Mouse (Mus musculus) gastrocnemius, postnatal 4 days (tissue): ENCODE data around the gene Wnt3a. TPM values are rescaled to one million over a fixed set of nuclear protein-coding genes. Genes with fewer than 3 reads are reported as not detected.
"Not testable (repeated sequence)": the region's sequence is repeated elsewhere in the genome, so short reads cannot be mapped to it uniquely, and the experiment has no call there.

Experiments
- DNase-seq, 2 experiments: peaks; one replicate each; pipeline ENCODE4 v3.0.0; 2021 to 2022; ENCODE audit warnings: low spot score in 2 of 2, mixed read lengths in 2 of 2
- microRNA-seq: library from miRNA; unstranded; fragments of <30 nt; microRNA quantifications from one replicate; pipeline ENCODE4 v1.2.0, GENCODE M21; 2021
- total RNA-seq, 2 experiments: library from RNA; stranded (reverse); gene quantifications; 2 replicates each; pipeline ENCODE4 v1.2.3; 2021

The Wnt3a gene
- total RNA-seq, 2 experiments from 2014 or later = not detected

GRCm38 (mm10) chr11:59222306-59222705 is 68.2 kb downstream of the Wnt3a start:
- no peak for DNase-seq

DNA sequence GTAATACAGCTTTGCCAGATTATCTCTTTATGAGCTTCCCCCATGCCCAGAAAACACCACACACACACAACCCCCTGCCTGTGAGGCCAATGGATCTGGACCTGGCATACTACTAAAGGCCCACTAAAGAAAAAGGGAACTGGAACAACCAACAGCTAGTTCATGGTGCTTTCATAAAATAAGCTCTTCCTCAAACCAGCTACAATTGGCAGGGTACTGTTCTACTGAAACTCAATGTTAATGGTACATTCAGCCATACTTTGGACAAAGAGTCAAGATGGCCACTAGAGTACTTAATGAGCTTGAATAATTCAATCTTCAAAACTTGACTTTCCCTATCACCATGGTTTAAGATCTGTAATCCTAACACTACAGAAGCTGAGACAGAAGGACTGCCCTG is 68.9 kb downstream of the Wnt3a start:
- DNase-seq = no peak

DNA sequence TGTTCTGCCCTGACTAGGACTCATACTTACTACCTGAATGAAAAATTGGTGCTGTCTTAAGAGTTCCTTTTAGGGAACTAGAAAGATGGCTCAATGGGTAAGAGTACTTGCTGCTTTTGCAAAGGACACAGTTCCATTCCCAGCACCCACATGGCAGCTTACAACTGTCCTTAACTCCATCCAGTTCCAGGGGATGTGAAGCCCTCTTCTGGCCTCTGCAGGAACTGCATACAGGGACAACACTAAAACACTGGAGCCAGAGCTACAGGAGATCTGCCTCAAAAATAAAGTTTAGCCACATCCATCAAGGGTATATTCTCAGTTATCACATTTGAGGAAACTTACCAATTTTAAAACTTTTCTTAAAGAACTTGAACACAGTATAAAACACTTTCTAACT is 71.5 kb downstream of the Wnt3a start:
- DNase-seq = no peak

DNA sequence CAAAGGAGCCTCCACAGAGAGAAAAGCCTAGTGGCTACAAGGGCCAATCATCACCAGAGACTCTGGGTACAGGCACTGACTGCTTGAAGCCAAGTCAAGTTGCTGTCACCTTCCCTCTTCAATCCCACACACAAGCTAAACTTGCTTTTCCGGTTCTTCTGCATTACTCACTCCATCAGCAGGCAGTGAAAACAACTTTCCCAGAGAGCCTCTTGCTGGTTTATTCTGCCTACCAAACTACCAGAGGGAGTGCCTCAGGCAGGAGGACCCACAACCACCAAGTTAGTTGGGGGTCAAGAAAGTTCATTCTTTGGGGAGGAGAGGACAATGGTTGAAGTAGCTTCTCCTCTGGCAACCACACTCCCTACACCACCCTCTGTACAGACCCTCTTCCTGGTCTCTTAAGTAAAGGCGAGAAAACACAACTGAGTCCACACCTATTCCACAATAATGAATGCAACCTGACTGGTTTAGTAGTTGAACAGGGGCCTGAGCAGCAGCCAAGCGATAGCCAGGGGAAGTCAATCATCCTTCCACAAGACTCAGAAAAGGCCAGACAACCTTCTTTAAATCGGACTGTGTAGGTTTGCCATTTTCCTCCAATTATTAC is 72.1 kb downstream of the Wnt3a start:
- DNase-seq = no peak

DNA sequence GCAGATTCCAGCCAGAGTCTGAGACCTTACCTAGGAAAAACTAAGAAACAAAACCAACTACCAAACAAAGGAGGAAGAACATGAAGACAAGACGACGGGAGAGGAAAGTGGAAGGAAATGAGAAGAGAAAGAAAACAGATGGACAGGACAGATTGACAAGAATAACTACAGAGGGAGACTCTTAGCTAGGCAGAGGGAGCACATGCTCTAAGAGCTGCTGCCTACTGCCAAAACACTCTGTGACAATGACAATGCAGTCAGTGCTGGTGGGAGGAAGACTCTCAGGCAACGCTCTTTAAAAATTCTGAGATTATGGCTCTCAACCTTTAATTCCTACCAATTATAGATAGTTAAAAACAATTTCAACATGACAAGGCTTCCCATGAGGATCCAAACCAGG is 73.6 kb downstream of the Wnt3a start:
- DNase-seq = no peak

DNA sequence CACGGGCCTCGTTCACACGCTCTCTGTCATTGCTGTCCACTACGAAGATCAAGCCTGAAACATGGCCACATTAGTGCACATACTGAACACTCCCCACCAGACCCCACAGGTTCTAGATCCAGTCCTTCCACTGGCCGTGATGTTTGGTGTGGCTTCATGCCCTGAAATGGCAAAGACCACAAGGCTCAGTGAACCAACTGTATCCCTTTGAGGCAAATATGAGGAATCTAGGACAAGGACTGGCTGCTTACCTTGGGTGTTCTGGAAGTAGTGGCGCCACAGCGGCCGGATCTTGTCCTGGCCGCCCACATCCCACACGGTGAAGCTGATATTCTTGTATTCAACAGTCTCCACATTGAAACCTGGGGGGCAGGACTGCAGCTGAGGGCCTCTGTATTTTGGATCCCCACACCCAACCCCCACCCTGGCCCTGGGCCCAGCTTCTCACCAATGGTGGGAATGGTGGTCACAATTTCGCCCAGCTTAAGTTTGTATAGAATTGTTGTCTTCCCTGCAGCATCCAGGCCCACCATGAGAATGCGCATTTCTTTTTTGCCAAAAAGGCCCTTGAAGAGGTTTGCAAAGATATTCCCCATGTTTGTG is 77.6 kb downstream of the Wnt3a start:
- DNase-seq = no peak

- DNase-seq = not testable (repeated sequence)
Measured at GRCm38 (mm10) chr11:59212320-59212719, 78.2 kb downstream of the Wnt3a start.

DNA sequence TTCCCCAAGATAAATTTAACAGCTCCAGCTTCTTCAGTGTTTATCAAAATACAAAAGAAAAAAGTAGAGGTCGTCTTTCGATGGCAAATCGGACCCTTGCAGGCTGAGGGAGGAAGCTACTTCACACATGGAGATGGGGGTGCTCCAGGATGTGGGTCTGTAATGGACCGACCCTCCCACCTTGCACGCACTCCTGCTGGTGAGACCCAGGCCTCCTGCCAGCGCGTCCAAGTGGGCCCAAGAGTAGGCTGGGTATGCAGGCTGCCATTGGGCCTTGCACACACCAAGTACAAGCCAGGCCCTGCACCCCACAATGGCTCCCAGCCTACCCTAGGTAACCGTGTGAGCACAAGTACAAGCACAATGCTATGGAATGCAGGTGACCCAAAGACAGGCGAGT is 79.0 kb downstream of the Wnt3a start:
- DNase-seq = not testable (repeated sequence)

- no peak for DNase-seq
Measured at GRCm38 (mm10) chr11:59210020-59210419, 80.5 kb downstream of the Wnt3a start.

- DNase-seq = peak in 1 of 2 experiments; percentile 37
Measured at GRCm38 (mm10) chr11:59209580-59209979, 81.0 kb downstream of the Wnt3a start.

DNA sequence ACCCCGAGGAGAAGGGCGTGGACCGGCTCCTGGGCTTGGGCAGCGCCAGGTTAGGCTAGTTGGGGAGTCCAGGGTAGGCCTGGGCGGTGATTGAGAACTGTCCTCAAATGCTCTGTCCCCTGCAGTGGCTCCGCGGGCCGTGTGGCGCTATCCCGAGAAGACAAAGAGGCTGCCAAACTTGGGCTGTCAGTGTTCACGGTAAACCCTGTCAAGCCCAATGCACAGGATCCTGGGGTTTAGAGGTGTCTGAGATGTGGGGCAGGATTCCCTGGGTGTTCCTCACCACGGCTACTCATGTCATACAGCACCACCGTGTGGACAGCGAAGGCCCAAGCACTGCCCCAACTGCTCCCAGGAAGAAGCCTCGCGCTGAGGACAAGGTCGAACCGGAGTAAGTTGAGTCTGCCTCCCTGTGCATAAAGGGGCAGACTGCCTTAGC is 81.5 kb downstream of the Wnt3a start:
- DNase-seq = peak; percentile 41 to 71

DNA sequence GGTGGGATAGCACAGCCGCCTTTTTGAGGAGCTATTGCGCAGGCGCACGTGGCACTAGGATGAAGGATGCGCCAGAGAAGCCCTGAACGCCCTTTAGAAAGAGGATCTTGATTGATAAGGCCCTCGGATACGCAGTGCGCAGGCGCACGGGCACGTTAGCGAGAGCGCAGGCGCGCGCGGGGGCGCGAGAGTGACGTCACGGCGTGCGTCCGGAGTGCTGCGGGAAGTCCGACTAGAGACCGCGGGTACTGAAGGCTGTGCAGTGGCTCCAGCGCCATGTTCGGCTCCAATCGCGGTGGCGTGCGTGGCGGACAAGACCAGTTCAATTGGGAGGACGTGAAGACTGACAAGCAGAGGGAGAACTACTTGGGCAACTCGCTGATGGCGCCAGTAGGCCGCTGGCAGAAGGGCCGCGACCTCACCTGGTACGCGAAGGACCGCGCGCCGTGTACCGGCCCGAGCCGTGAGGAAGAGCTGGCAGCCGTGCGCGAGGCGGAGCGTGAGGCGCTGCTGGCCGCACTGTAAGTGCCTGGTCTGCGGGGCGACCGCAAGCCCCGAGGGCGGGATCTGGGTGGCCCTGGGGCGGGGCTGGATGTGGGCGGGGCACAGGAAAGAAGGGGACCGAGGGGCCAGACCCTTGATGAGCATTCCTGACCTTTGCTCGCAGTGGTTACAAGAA is 82.3 kb downstream of the Wnt3a start, which contains the start of gene 2310033P09Rik:
TSS of gene 2310033P09Rik (plus strand) at position 169 of the 679 bp plus-strand sequence.
- peak; percentile 85 to 90 for DNase-seq

- DNase-seq = peak; percentile 95 to 97
Measured at GRCm38 (mm10) chr11:59202081-59202995, 88.2 kb downstream of the Wnt3a start, which contains the start of gene Mrpl55. Gene Mrpl55, plus strand, starts transcription at chr11:59202486.

- DNase-seq = no peak
Measured at GRCm38 (mm10) chr11:59201216-59202002, 89.1 kb downstream of the Wnt3a start.

Small RNA genes lying within 50 kb of the gene (microRNA-seq; reads per million reads assigned to microRNA genes)
- gene Gm24756 = not detected

Other genes with a start within 250 kb of the Wnt3a start
- 100 to 1,000 TPM; 462 to 554 TPM for gene Obscn, start 154.3 kb downstream of the Wnt3a start, total RNA-seq
- gene Iba57, start 127.0 kb downstream of the Wnt3a start, total RNA-seq = 10 to 100 TPM in 1 of 2 experiments, 1 to 10 TPM in 1; 9.9 to 10.0 TPM
- gene Gjc2, start 107.5 kb downstream of the Wnt3a start, total RNA-seq = 1 to 10 TPM; 1.7 to 2.1 TPM
- gene Guk1, start 98.5 kb downstream of the Wnt3a start, total RNA-seq = 10 to 100 TPM; 27.4 to 29.9 TPM
- gene Mrpl55, start 88.3 kb downstream of the Wnt3a start, total RNA-seq = 10 to 100 TPM; 29.8 to 35.1 TPM
- gene 2310033P09Rik, start 82.4 kb downstream of the Wnt3a start, total RNA-seq = 1 to 10 TPM; 7.8 to 8.1 TPM
- gene Arf1, start 62.5 kb downstream of the Wnt3a start, total RNA-seq = 100 to 1,000 TPM; 264 to 267 TPM
- 10 to 100 TPM; 12.8 to 15.4 TPM for gene Wnt9a, start 16.2 kb upstream of the Wnt3a start, total RNA-seq
- not detected for gene Prss38, start 84.9 kb upstream of the Wnt3a start, total RNA-seq
- gene Jmjd4, start 159.3 kb upstream of the Wnt3a start, total RNA-seq = 10 to 100 TPM in 1 of 2 experiments, 1 to 10 TPM in 1; 8.5 to 10.0 TPM
- gene Snap47, start 160.4 kb upstream of the Wnt3a start, total RNA-seq = 10 to 100 TPM; 34.8 to 40.9 TPM
- gene Zfp867, start 181.7 kb upstream of the Wnt3a start, total RNA-seq = 1 to 10 TPM; 5.7 to 6.1 TPM
- 10 to 100 TPM; 21.1 to 22.0 TPM for gene Zkscan17, start 236.0 kb upstream of the Wnt3a start, total RNA-seq